Mouse (Mus musculus): Measurements from ENCODE around the gene Ndufaf8. TPM values are rescaled to one million over a fixed set of nuclear protein-coding genes. Genes with fewer than 3 reads are reported as not detected.

Gene Ndufaf8
- polyA plus RNA-seq, 1 experiment from 2014 or later: 67.5 TPM

- Histone ChIP-seq H3K36me3 (ENCODE audit: control insufficient read depth, insufficient read depth, low read length) (0 out of 2 replicates have a peak, but pooled peaks cover 2% of the 10 kb centered on the region), H3K27ac (ENCODE audit: low read depth, low read length) (no peak overlapping the region), H3K9ac (ENCODE audit: low read depth, low read length) (no peak overlapping the region), H3K27me3 (ENCODE audit: control insufficient read depth, insufficient read depth, low read length) (no peaks in the 10 kb centered on the region), H3K4me1 (replicated peaks; ENCODE audit: control insufficient read depth, insufficient read depth, low read length) (peaks cover 2% of the 10 kb centered on the region; the same call in 1 of the 2 replicates), H3K9me3 (ENCODE audit: control insufficient read depth, low read length) (no peaks in the 10 kb centered on the region), H3K4me2 (replicated peaks; ENCODE audit: low read depth, low read length) (no peak overlapping the region), H3K4me3 (ENCODE audit: low read depth, low read length) (no peak overlapping the region)
- ATAC-seq (ENCODE audit: low FRiP score): no peak
- WGBS: 93% methylated on average over 3 of the region's 3 CpGs
- DNase-seq (ENCODE audit: low spot score): no peak
Observed at GRCm38 (mm10) chr11:120103431-120103997, 4.8 kb downstream of the Ndufaf8 start.

DNA sequence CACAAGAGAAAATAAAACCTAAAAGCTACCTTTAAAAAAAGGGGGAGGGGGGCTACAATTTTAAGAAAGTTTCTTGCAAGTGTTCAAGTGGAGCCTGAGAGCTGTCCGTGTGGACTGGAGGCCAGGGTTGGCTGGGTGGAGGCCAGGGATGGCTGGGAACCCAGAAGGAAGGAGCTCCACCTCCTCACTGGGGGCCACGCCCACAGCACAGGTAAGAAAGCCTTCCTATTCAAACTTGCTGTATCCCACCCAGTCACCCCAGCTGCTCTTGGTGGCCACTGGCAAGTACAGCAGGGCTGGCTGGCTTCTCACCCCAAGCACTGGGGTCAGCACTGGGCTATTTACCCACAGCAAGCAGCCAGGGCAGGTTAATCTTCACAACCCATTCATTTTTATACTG lies 8.3 kb downstream of the Ndufaf8 start:
- no peak overlapping the region for H3K4me3 ChIP-seq (ENCODE audit: low read depth, low read length)
- H3K27me3 ChIP-seq (ENCODE audit: control insufficient read depth, insufficient read depth, low read length): no peaks in the 10 kb centered on the region
- H3K9me3 ChIP-seq (ENCODE audit: control insufficient read depth, low read length): no peaks in the 10 kb centered on the region
- no peaks in the 10 kb centered on the region for H3K4me1 ChIP-seq (replicated peaks; ENCODE audit: control insufficient read depth, insufficient read depth, low read length)
- 0 out of 2 replicates have a peak, but pooled peaks cover 2% of the 10 kb centered on the region for H3K36me3 ChIP-seq (ENCODE audit: control insufficient read depth, insufficient read depth, low read length)
- no peak overlapping the region for H3K4me2 ChIP-seq (replicated peaks; ENCODE audit: low read depth, low read length)
- H3K9ac ChIP-seq (ENCODE audit: low read depth, low read length): no peak overlapping the region
- H3K27ac ChIP-seq (ENCODE audit: low read depth, low read length): no peak overlapping the region
- DNase-seq (ENCODE audit: low spot score) (no peak), ATAC-seq (ENCODE audit: low FRiP score) (no peak)
- WGBS: 69% methylated on average over 2 of the region's 2 CpGs

GRCm38 (mm10) chr11:120107796-120108195 lies 9.1 kb downstream of the Ndufaf8 start:
- H3K4me1 ChIP-seq (replicated peaks; ENCODE audit: control insufficient read depth, insufficient read depth, low read length): no peaks in the 10 kb centered on the region
- H3K9me3 ChIP-seq (ENCODE audit: control insufficient read depth, low read length): no peaks in the 10 kb centered on the region
- 89% methylated on average over 9 of the region's 9 CpGs for WGBS
- no peak overlapping the region for H3K4me2 ChIP-seq (replicated peaks; ENCODE audit: low read depth, low read length)
- H3K27me3 ChIP-seq (ENCODE audit: control insufficient read depth, insufficient read depth, low read length): no peaks in the 10 kb centered on the region
- no peak for DNase-seq (ENCODE audit: low spot score)
- no peak overlapping the region for H3K9ac ChIP-seq (ENCODE audit: low read depth, low read length)
- H3K4me3 ChIP-seq (ENCODE audit: low read depth, low read length): no peak overlapping the region
- no peak for ATAC-seq (ENCODE audit: low FRiP score)
- no peak overlapping the region for H3K27ac ChIP-seq (ENCODE audit: low read depth, low read length)
- H3K36me3 ChIP-seq (ENCODE audit: control insufficient read depth, insufficient read depth, low read length): 0 out of 2 replicates have a peak, but pooled peaks cover 2% of the 10 kb centered on the region

- no peak overlapping the region for H3K4me3 ChIP-seq (ENCODE audit: low read depth, low read length)
- no peaks in the 10 kb centered on the region for H3K4me1 ChIP-seq (replicated peaks; ENCODE audit: control insufficient read depth, insufficient read depth, low read length)
- H3K9me3 ChIP-seq (ENCODE audit: control insufficient read depth, low read length): no peaks in the 10 kb centered on the region
- H3K27ac ChIP-seq (ENCODE audit: low read depth, low read length): no peak overlapping the region
- H3K36me3 ChIP-seq (ENCODE audit: control insufficient read depth, insufficient read depth, low read length): 0 out of 2 replicates have a peak, but pooled peaks cover 2% of the 10 kb centered on the region
- no peak for DNase-seq (ENCODE audit: low spot score)
- H3K27me3 ChIP-seq (ENCODE audit: control insufficient read depth, insufficient read depth, low read length): no peaks in the 10 kb centered on the region
- no peak for ATAC-seq (ENCODE audit: low FRiP score)
- no peak overlapping the region for H3K4me2 ChIP-seq (replicated peaks; ENCODE audit: low read depth, low read length)
- H3K9ac ChIP-seq (ENCODE audit: low read depth, low read length): no peak overlapping the region
- WGBS: 70% methylated on average over 14 of the region's 14 CpGs
Observed at GRCm38 (mm10) chr11:120109558-120110210, 11.0 kb downstream of the Ndufaf8 start.

DNA sequence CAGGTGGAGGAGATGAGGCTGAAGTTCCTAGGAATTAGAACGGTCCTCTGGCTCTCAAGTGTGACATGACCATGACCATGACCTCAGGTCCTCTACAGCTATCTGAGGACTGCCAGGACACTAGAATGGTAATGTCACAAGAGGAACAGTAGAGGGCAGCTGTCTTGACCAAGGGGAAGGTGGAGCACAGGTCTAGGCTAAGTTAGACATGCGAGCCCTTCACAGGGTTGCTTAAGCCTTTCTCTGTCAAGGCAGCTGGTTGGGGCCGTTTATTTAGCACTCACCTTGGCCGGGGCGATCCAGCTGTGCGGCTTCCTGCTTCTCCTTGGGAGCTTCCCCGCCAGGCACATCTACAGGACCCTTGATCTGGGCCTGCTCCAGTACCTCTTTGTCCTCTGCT lies 11.8 kb downstream of the Ndufaf8 start:
- no peaks in the 10 kb centered on the region for H3K4me1 ChIP-seq (replicated peaks; ENCODE audit: control insufficient read depth, insufficient read depth, low read length)
- no peaks in the 10 kb centered on the region for H3K27me3 ChIP-seq (ENCODE audit: control insufficient read depth, insufficient read depth, low read length)
- no peak overlapping the region for H3K9ac ChIP-seq (ENCODE audit: low read depth, low read length)
- H3K27ac ChIP-seq (ENCODE audit: low read depth, low read length): peak overlapping the region; percentile 13; the same call in 1 of the 2 replicates
- H3K4me3 ChIP-seq (ENCODE audit: low read depth, low read length): no peak overlapping the region
- H3K9me3 ChIP-seq (ENCODE audit: control insufficient read depth, low read length): no peaks in the 10 kb centered on the region
- DNase-seq (ENCODE audit: low spot score) (peak; percentile 20), ATAC-seq (ENCODE audit: low FRiP score) (no peak)
- H3K36me3 ChIP-seq (ENCODE audit: control insufficient read depth, insufficient read depth, low read length): no peaks in the 10 kb centered on the region
- no peak overlapping the region for H3K4me2 ChIP-seq (replicated peaks; ENCODE audit: low read depth, low read length)
- 74% methylated on average over 7 of the region's 7 CpGs for WGBS

- DNase-seq (ENCODE audit: low spot score): peak; percentile 85
- H3K36me3 ChIP-seq (ENCODE audit: control insufficient read depth, insufficient read depth, low read length): no peaks in the 10 kb centered on the region
- no peak overlapping the region; the same call in 1 of the 2 replicates for H3K27ac ChIP-seq (ENCODE audit: low read depth, low read length)
- WGBS: 9% methylated on average over 2 of the region's 2 CpGs
- no peaks in the 10 kb centered on the region for H3K9me3 ChIP-seq (ENCODE audit: control insufficient read depth, low read length)
- ATAC-seq (ENCODE audit: low FRiP score): no peak
- H3K4me3 ChIP-seq (ENCODE audit: low read depth, low read length): no peak overlapping the region
- H3K4me1 ChIP-seq (replicated peaks; ENCODE audit: control insufficient read depth, insufficient read depth, low read length): no peaks in the 10 kb centered on the region
- no peak overlapping the region for H3K9ac ChIP-seq (ENCODE audit: low read depth, low read length)
- no peaks in the 10 kb centered on the region for H3K27me3 ChIP-seq (ENCODE audit: control insufficient read depth, insufficient read depth, low read length)
- no peak overlapping the region for H3K4me2 ChIP-seq (replicated peaks; ENCODE audit: low read depth, low read length)
Observed at GRCm38 (mm10) chr11:120111033-120111432, 12.3 kb downstream of the Ndufaf8 start.

DNA sequence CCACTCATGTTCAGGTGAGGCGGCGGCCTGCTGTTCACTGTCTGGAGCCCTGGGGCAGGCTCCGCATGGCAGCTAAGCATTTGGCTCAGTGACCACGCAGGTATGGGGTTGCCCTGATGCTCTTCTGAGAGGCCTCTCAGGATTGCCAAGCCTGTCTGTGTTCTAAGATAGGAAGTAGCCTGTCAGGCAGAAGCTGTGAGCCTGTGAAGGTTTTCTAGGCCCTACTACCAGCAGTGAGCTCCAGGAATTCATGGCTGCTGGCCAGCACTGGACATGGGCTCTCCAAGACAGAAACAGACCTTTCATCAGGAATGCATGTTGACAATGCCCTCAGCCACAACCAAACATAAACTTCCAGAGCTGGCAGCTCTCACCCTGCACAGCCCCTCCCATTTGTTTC lies 13.4 kb downstream of the Ndufaf8 start:
- Histone ChIP-seq H3K9ac (ENCODE audit: low read depth, low read length) (no peak overlapping the region), H3K9me3 (ENCODE audit: control insufficient read depth, low read length) (no peaks in the 10 kb centered on the region), H3K36me3 (ENCODE audit: control insufficient read depth, insufficient read depth, low read length) (no peaks in the 10 kb centered on the region), H3K4me1 (replicated peaks; ENCODE audit: control insufficient read depth, insufficient read depth, low read length) (no peaks in the 10 kb centered on the region), H3K4me3 (ENCODE audit: low read depth, low read length) (no peak overlapping the region), H3K4me2 (replicated peaks; ENCODE audit: low read depth, low read length) (no peak overlapping the region), H3K27me3 (ENCODE audit: control insufficient read depth, insufficient read depth, low read length) (no peaks in the 10 kb centered on the region), H3K27ac (ENCODE audit: low read depth, low read length) (no peak overlapping the region)
- no peak for ATAC-seq (ENCODE audit: low FRiP score)
- WGBS: 94% methylated on average over 4 of the region's 4 CpGs
- DNase-seq (ENCODE audit: low spot score): no peak

- DNase-seq (ENCODE audit: low spot score) (peak; percentile 13), ATAC-seq (ENCODE audit: low FRiP score) (no peak)
- Histone ChIP-seq H3K4me2 (replicated peaks; ENCODE audit: low read depth, low read length) (no peak overlapping the region), H3K36me3 (ENCODE audit: control insufficient read depth, insufficient read depth, low read length) (no peaks in the 10 kb centered on the region), H3K4me3 (ENCODE audit: low read depth, low read length) (no peak overlapping the region), H3K4me1 (replicated peaks; ENCODE audit: control insufficient read depth, insufficient read depth, low read length) (no peaks in the 10 kb centered on the region), H3K27ac (ENCODE audit: low read depth, low read length) (no peak overlapping the region), H3K9me3 (ENCODE audit: control insufficient read depth, low read length) (no peaks in the 10 kb centered on the region), H3K27me3 (ENCODE audit: control insufficient read depth, insufficient read depth, low read length) (no peaks in the 10 kb centered on the region), H3K9ac (ENCODE audit: low read depth, low read length) (no peak overlapping the region)
- 88% methylated on average over 21 of the region's 21 CpGs for WGBS
Observed at GRCm38 (mm10) chr11:120114488-120115215, 15.9 kb downstream of the Ndufaf8 start.

Measured in hindbrain, embryonic 11.5 days (tissue).